Mouse (Mus musculus) heart, embryonic 11.5 days (tissue): ENCODE measurements around the gene Mylip. TPM values are rescaled to one million over a fixed set of nuclear protein-coding genes. Genes with fewer than 3 reads are reported as not detected.
A peak's percentile ranks its signal among the peaks of the same experiment; 100 is the strongest.

ENCODE experiments used
- ATAC-seq: fragments of 200-750 bp; cut with Nextera tagmentation; replicated peaks from 2 replicates; pipeline ENCODE4 v1.8.0; 2017; ENCODE audit warnings: moderate library complexity; ENCODE audit not compliant: insufficient number of reproducible peaks, low FRiP score, low TSS enrichment
- H3K27ac ChIP-seq: fragments of 300-500 bp; sonication (generic); 2 replicates; pipeline ENCODE4 v1.5.1; 2014; ENCODE audit warnings: mild to moderate bottlenecking, low read depth, low read length
- H3K27me3 ChIP-seq: fragments of 300-500 bp; sonication (generic); 2 replicates; pipeline ENCODE4 v1.6.1; 2014; ENCODE audit warnings: mild to moderate bottlenecking, low read length, mixed read lengths; ENCODE audit not compliant: control insufficient read depth, insufficient read depth
- H3K36me3 ChIP-seq: fragments of 300-500 bp; sonication (generic); 2 replicates; pipeline ENCODE4 v1.6.1; 2014; ENCODE audit warnings: mild to moderate bottlenecking, low read length, moderate library complexity, mixed read lengths; ENCODE audit not compliant: control insufficient read depth, insufficient read depth
- H3K4me1 ChIP-seq: fragments of 300-500 bp; sonication (generic); 2 replicates; pipeline ENCODE4 v1.6.1; 2014; ENCODE audit warnings: low read length; ENCODE audit not compliant: control insufficient read depth, insufficient read depth
- H3K4me2 ChIP-seq: fragments of 300-500 bp; sonication (generic); 2 replicates; pipeline ENCODE4 v1.6.1; 2014; ENCODE audit warnings: mild to moderate bottlenecking, moderate library complexity
- H3K4me3 ChIP-seq: fragments of 300-500 bp; sonication (generic); 2 replicates; pipeline ENCODE4 v1.5.1; 2014; ENCODE audit warnings: low read depth, low read length
- H3K9ac ChIP-seq: fragments of 300-500 bp; sonication (generic); 2 replicates; pipeline ENCODE4 v1.6.1; 2014; ENCODE audit warnings: mild to moderate bottlenecking, low read depth, low read length, moderate library complexity
- H3K9me3 ChIP-seq: fragments of 300-500 bp; sonication (generic); replicated peaks from 2 replicates; pipeline ENCODE4 v1.6.1; 2016; ENCODE audit warnings: low read length; ENCODE audit not compliant: control insufficient read depth
- WGBS: fragments of 180-500 bp; shearing (Covaris S2); extraction: QIAGEN DNeasy Blood & Tissue Kit; methylation state at CpG from one replicate; pipeline ENCODE4 v1.1.7; 2014; ENCODE audit not compliant: insufficient replicate concordance; 5-methylcytosine and 5-hydroxymethylcytosine counted together
- polyA plus RNA-seq: library from polyadenylated mRNA; unstranded; fragments of >200 nt; fragmentation: Nextera tagmentation; extraction: Ambion mirVana; gene quantifications from 2 replicates; pipeline ENCODE4 v1.2.1, GENCODE M21; 2014

Gene Mylip
- polyA plus RNA-seq, 1 experiment from 2014 or later: 4.9 TPM

GRCm38 (mm10) chr13:45397240-45397639, 7.7 kb downstream of the Mylip start:
- WGBS: 50% methylated on average over 5 of the region's 5 CpGs
- H3K4me1 ChIP-seq: peaks cover 6% of the 10 kb centered on the region
- no peak for ATAC-seq
- H3K36me3 ChIP-seq: no peaks in the 10 kb centered on the region
- no peak overlapping the region for H3K4me3 ChIP-seq
- H3K27ac ChIP-seq: no peak overlapping the region
- H3K9me3 ChIP-seq: no peaks in the 10 kb centered on the region
- no peaks in the 10 kb centered on the region for H3K27me3 ChIP-seq
- no peak overlapping the region for H3K9ac ChIP-seq
- no peak overlapping the region for H3K4me2 ChIP-seq

GRCm38 (mm10) chr13:45397896-45398805, 8.6 kb downstream of the Mylip start:
- ATAC-seq: no peak
- no peaks in the 10 kb centered on the region for H3K36me3 ChIP-seq
- no peaks in the 10 kb centered on the region for H3K9me3 ChIP-seq
- no peaks in the 10 kb centered on the region for H3K27me3 ChIP-seq
- H3K9ac ChIP-seq: no peak overlapping the region
- H3K4me3 ChIP-seq: no peak overlapping the region
- peaks cover 6% of the 10 kb centered on the region; the same call in 1 of the 2 replicates for H3K4me1 ChIP-seq
- no peak overlapping the region for H3K4me2 ChIP-seq
- 81% methylated on average over 16 of the region's 21 CpGs for WGBS
- no peak overlapping the region for H3K27ac ChIP-seq

- Histone ChIP-seq H3K4me2 (no peak overlapping the region), H3K27me3 (no peaks in the 10 kb centered on the region), H3K36me3 (peaks cover 5% of the 10 kb centered on the region; the same call in 1 of the 2 replicates), H3K9ac (no peak overlapping the region), H3K27ac (no peak overlapping the region), H3K4me1 (no peaks in the 10 kb centered on the region), H3K4me3 (no peak overlapping the region), H3K9me3 (no peaks in the 10 kb centered on the region)
- WGBS: 83% methylated on average over 7 of the region's 7 CpGs
- no peak for ATAC-seq
Measured at GRCm38 (mm10) chr13:45400700-45401099, 11.2 kb downstream of the Mylip start.

- Histone ChIP-seq H3K36me3 (peaks cover 8% of the 10 kb centered on the region; the same call in 1 of the 2 replicates), H3K9ac (no peak overlapping the region), H3K9me3 (no peaks in the 10 kb centered on the region), H3K27me3 (no peaks in the 10 kb centered on the region), H3K4me2 (no peak overlapping the region), H3K27ac (no peak overlapping the region), H3K4me3 (no peak overlapping the region), H3K4me1 (peaks cover 8% of the 10 kb centered on the region)
- ATAC-seq: no peak
- WGBS: 74% methylated on average over 7 of the region's 7 CpGs
Measured at GRCm38 (mm10) chr13:45401816-45402215, 12.3 kb downstream of the Mylip start.

GRCm38 (mm10) chr13:45402316-45403039, 12.9 kb downstream of the Mylip start:
- Histone ChIP-seq H3K9me3 (no peaks in the 10 kb centered on the region), H3K9ac (no peak overlapping the region), H3K4me2 (no peak overlapping the region), H3K27me3 (no peaks in the 10 kb centered on the region), H3K36me3 (peaks cover 12% of the 10 kb centered on the region; the same call in 1 of the 2 replicates), H3K4me1 (peaks cover 11% of the 10 kb centered on the region), H3K4me3 (no peak overlapping the region), H3K27ac (no peak overlapping the region)
- no peak for ATAC-seq
- WGBS: 62% methylated on average over 7 of the region's 7 CpGs

GRCm38 (mm10) chr13:45404269-45404668, 14.7 kb downstream of the Mylip start:
- peak overlapping the region; percentile 68 for H3K27ac ChIP-seq
- peaks cover 11% of the 10 kb centered on the region for H3K4me1 ChIP-seq
- peaks cover 24% of the 10 kb centered on the region for H3K36me3 ChIP-seq
- no peak overlapping the region for H3K4me3 ChIP-seq
- H3K27me3 ChIP-seq: no peaks in the 10 kb centered on the region
- no peak overlapping the region for H3K9ac ChIP-seq
- no peak overlapping the region for H3K4me2 ChIP-seq
- ATAC-seq: peak; percentile 64
- WGBS: 77% methylated on average over 6 of the region's 6 CpGs
- H3K9me3 ChIP-seq: no peaks in the 10 kb centered on the region

- Histone ChIP-seq H3K9me3 (no peaks in the 10 kb centered on the region), H3K27me3 (no peaks in the 10 kb centered on the region), H3K36me3 (peaks cover 24% of the 10 kb centered on the region), H3K4me1 (peaks cover 11% of the 10 kb centered on the region), H3K4me2 (no peak overlapping the region), H3K9ac (no peak overlapping the region), H3K27ac (0 out of 2 replicates have a peak overlapping the region, but pooled peaks have one; percentile 68), H3K4me3 (no peak overlapping the region)
- no peak for ATAC-seq
- WGBS: 82% methylated on average over 6 of the region's 6 CpGs
Measured at GRCm38 (mm10) chr13:45405194-45405810, 15.8 kb downstream of the Mylip start.

GRCm38 (mm10) chr13:45406289-45406688, 16.7 kb downstream of the Mylip start:
- H3K4me1 ChIP-seq: peaks cover 11% of the 10 kb centered on the region
- WGBS: 46% methylated on average over 11 of the region's 11 CpGs
- H3K9ac ChIP-seq: no peak overlapping the region
- H3K4me2 ChIP-seq: no peak overlapping the region
- peaks cover 24% of the 10 kb centered on the region for H3K36me3 ChIP-seq
- H3K27ac ChIP-seq: no peak overlapping the region
- no peak overlapping the region for H3K4me3 ChIP-seq
- no peaks in the 10 kb centered on the region for H3K27me3 ChIP-seq
- ATAC-seq: no peak
- H3K9me3 ChIP-seq: no peaks in the 10 kb centered on the region
